Comparison of ENCODE assay signal across 23 mouse cellular contexts in the genomic region with DNA sequence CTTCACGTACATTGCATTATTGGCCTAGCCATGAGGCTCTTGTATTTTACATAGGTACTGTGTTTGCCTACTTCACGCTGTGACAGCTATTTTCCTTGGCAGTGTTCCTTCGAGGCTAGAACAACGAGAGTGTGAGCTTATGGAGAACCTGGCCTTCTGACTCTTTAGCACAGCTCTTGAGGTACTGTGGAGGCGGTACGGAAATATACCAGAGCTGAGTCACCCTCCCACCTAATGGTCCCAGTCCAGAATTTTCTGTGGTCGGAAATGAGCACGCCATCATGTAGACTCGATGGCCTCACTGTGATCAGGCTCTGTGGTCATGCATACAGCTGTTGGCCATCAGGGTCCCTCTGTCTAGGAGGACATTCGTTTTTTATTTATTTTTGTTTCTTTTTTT. TPM values are rescaled to one million over a fixed set of nuclear protein-coding genes. Genes with fewer than 3 reads are reported as not detected.
A peak's percentile ranks its signal among the peaks of the same experiment; 100 is the strongest.
DNase-seq lines count a peak whose midpoint lies in the region; ATAC-seq lines count a peak whose summit lies in the region.
"Had no signal": no experiment of that assay in that cellular context is flagged by ENCODE, and none has a peak within 500 bp of the region (broad histone marks: within the 10 kb centered on the region; RNA-seq: fewer than 3 reads in every experiment).

No protein-coding gene starts in this region.

- peaks cover 24% of the 10 kb centered on the region for H3K4me1 ChIP-seq in kidney, embryonic 15.5 days
- H3K4me1 ChIP-seq in limb, embryonic 13.5 days, result peaks cover 12% of the 10 kb centered on the region
- H3K4me1 ChIP-seq in limb, embryonic 10.5 days, result peaks cover 16% of the 10 kb centered on the region; the same call in 1 of the 2 replicates
- H3K4me1 ChIP-seq: liver, embryonic 13.5 days had no signal

- H3K27ac ChIP-seq in kidney, embryonic 15.5 days, result peak overlapping the region; percentile 3; the same call in 1 of the 2 replicates
- H3K27ac ChIP-seq in limb, embryonic 13.5 days, result no peak overlapping the region
- no peak overlapping the region for H3K27ac ChIP-seq in limb, embryonic 10.5 days
- H3K27ac ChIP-seq: embryonic facial prominence, embryonic 15.5 days; hindbrain, embryonic 10.5 days; hindbrain, postnatal 0 days; layer of hippocampus, adult 2 months; liver, embryonic 13.5 days; midbrain, embryonic 13.5 days had no signal

- no peak for DNase-seq in kidney, adult 11 months
- no peak for DNase-seq in limb, embryonic 10.5 days (ENCODE audit: low spot score)
- DNase-seq in brain, adult 2 months (ENCODE audit: low read depth, low spot score), result peak; percentile 69
- peak; percentile 48 for DNase-seq in telencephalon, adult 2 months (ENCODE audit: low read depth, low spot score)
- DNase-seq in heart, postnatal 25 days (ENCODE audit: low spot score), result no peak
- DNase-seq in right cerebral cortex, adult 2 months (ENCODE audit: low spot score in 2 of 2), result no peak
- DNase-seq: adrenal gland, postnatal 14 days; cerebellum, adult 9-10 months; forebrain, postnatal 0 days; gastrocnemius, postnatal 36 days; liver, embryonic 13.5 days; lung, adult 2 months; lung, postnatal 14 days; thymus, postnatal 25 days had no signal

- no peaks in the 10 kb centered on the region for H3K36me3 ChIP-seq in kidney, embryonic 15.5 days
- H3K36me3 ChIP-seq in limb, embryonic 13.5 days, result no peaks in the 10 kb centered on the region
- no peaks in the 10 kb centered on the region for H3K36me3 ChIP-seq in limb, embryonic 10.5 days
- H3K36me3 ChIP-seq: embryonic facial prominence, embryonic 15.5 days; hindbrain, embryonic 10.5 days; liver, embryonic 13.5 days; midbrain, embryonic 13.5 days had no signal

- H3K4me2 ChIP-seq in kidney, embryonic 15.5 days, result no peak overlapping the region
- no peak overlapping the region for H3K4me2 ChIP-seq in limb, embryonic 13.5 days (replicated peaks)
- H3K4me2 ChIP-seq: embryonic facial prominence, embryonic 15.5 days; liver, embryonic 13.5 days; midbrain, embryonic 13.5 days had no signal

- 59% methylated on average over 10 of the region's 10 CpGs for WGBS in kidney, embryonic 15.5 days
- 77% methylated on average over 10 of the region's 10 CpGs for whole genome bisulfite sequencing in limb, embryonic 13.5 days
- 90% methylated on average over 10 of the region's 10 CpGs for WGBS in limb, embryonic 10.5 days

- no peak overlapping the region for H3K9ac ChIP-seq in kidney, embryonic 15.5 days
- no peak overlapping the region for H3K9ac ChIP-seq in limb, embryonic 13.5 days
- H3K9ac ChIP-seq: embryonic facial prominence, embryonic 15.5 days; forebrain, postnatal 0 days; liver, embryonic 13.5 days; midbrain, embryonic 13.5 days had no signal

- no peaks in the 10 kb centered on the region for H3K9me3 ChIP-seq in kidney, embryonic 15.5 days (replicated peaks)
- no peaks in the 10 kb centered on the region for H3K9me3 ChIP-seq in limb, embryonic 13.5 days
- no peaks in the 10 kb centered on the region for H3K9me3 ChIP-seq in limb, embryonic 10.5 days (replicated peaks)
- H3K9me3 ChIP-seq: embryonic facial prominence, embryonic 15.5 days; hindbrain, embryonic 10.5 days; liver, embryonic 13.5 days; midbrain, embryonic 13.5 days had no signal

- no peak overlapping the region for H3K4me3 ChIP-seq in kidney, embryonic 15.5 days (replicated peaks)
- no peak overlapping the region for H3K4me3 ChIP-seq in limb, embryonic 13.5 days
- H3K4me3 ChIP-seq in limb, embryonic 10.5 days, result no peak overlapping the region
- H3K4me3 ChIP-seq: embryonic facial prominence, embryonic 15.5 days; hindbrain, embryonic 10.5 days; layer of hippocampus, adult 2 months; liver, embryonic 13.5 days; midbrain, embryonic 13.5 days had no signal

- ATAC-seq in kidney, embryonic 15.5 days (replicated peaks; ENCODE audit: low FRiP score), result peak; percentile 41
- ATAC-seq in limb, embryonic 13.5 days (ENCODE audit: low FRiP score, low read depth), result 0 out of 2 replicates have a peak, but pooled peaks have one; percentile 24
- ATAC-seq: forebrain, postnatal 0 days; hindbrain, postnatal 0 days; intestine, embryonic 16.5 days; midbrain, embryonic 13.5 days had no signal

- intact Hi-C loops in heart, postnatal 25 days (cut with DNase I), result loop anchor here (10.0 kb wide), 1 partner anchor 1485 kb away; no protein-coding TSS in a partner anchor

- no peaks in the 10 kb centered on the region for H3K27me3 ChIP-seq in kidney, embryonic 15.5 days
- no peaks in the 10 kb centered on the region for H3K27me3 ChIP-seq in limb, embryonic 13.5 days
- H3K27me3 ChIP-seq in limb, embryonic 10.5 days (ENCODE audit: low read depth, poor library complexity, severe bottlenecking), result no peaks in the 10 kb centered on the region
- H3K27me3 ChIP-seq: embryonic facial prominence, embryonic 15.5 days; liver, embryonic 13.5 days; midbrain, embryonic 13.5 days had no signal

RNA-seq across cellular contexts. Expression of a gene that starts 15.2 kb away (rescaled TPM):
- 1.5 and 1.6 TPM in 2 replicates for polyA plus RNA-seq in kidney, embryonic 15.5 days (2015; fragmentation: Nextera tagmentation; extraction: Ambion mirVana)
- 0.36 and 0.37 TPM in 2 replicates for polyA plus RNA-seq in limb, embryonic 13.5 days (2015; fragmentation: Nextera tagmentation; extraction: Ambion mirVana)
- 0.41 and 0.68 TPM in 2 replicates for polyA plus RNA-seq in limb, embryonic 10.5 days (2016; fragmentation: Nextera tagmentation; extraction: Ambion mirVana)
- total RNA-seq in heart, postnatal 25 days (2021), result under 1 TPM; 0.10 to 0.11 TPM
- total RNA-seq: monocyte, adult 5-6 weeks had no signal

Comparison
In these comparisons a context has a peak if more than half of its experiments do, and no peak if none do; other contexts are left out.
1. DNase-seq: peak in brain, adult 2 months (single experiment) and telencephalon, adult 2 months (single experiment); none in kidney, adult 11 months (single experiment), limb, embryonic 10.5 days (single experiment), heart, postnatal 25 days (single experiment) and right cerebral cortex, adult 2 months (0 of 2).